Mouse (Mus musculus): ENCODE data around the gene Grik4.

DNA sequence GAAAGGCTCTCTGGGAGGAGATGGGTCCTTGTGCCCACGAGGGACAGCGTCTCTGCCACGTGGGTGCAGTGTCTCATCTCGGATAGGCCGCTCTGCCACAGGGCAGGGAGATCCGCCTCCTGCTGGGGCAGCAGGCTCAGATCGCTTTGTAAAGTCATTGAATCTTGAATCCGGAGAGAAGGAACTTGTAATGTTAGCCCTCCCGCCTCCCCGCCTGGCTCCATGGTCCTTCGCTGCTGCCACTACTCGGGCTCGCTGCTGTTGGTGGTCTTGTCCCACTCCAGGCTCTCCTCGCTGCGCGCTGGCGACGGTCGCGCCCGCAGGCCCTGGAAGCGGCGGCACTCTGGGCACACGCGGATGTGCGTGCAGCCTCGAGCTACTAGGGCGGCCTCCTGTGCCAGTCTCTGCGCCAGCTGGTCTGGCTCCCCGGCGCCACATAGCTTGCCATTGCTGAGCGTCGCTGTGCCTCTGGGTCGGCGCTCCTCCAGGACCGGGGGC lies 423.7 kb downstream of the Grik4 start:
- 0 out of 2 replicates have a peak, but pooled peaks have one; percentile 15 for TF ChIP-seq CTCF (IDR thresholded peaks at IDR 0.05; ENCODE audit: insufficient read depth, low read depth, low read length)
- TF ChIP-seq POLR2A (IDR thresholded peaks at IDR 0.05; ENCODE audit: insufficient read depth, low read depth, low read length), result no peak

All from olfactory bulb, adult 2 months (tissue).